Mouse (Mus musculus): ENCODE measurements around the gene Rhov. TPM values are rescaled to one million over a fixed set of nuclear protein-coding genes. Genes with fewer than 3 reads are reported as not detected.

The Rhov gene
- polyA plus RNA-seq, 1 experiment from 2014 or later = 1.3 TPM

GRCm38 (mm10) chr2:119250377-119250776, 20.7 kb downstream of the Rhov start:
- Histone ChIP-seq H3K4me2 (no peak overlapping the region), H3K27ac (ENCODE audit: low read depth, low read length) (no peak overlapping the region), H3K9ac (ENCODE audit: low read length) (no peak overlapping the region), H3K36me3 (ENCODE audit: control insufficient read depth, insufficient read depth, low read length) (no peaks in the 10 kb centered on the region), H3K9me3 (ENCODE audit: control insufficient read depth, low read length) (no peaks in the 10 kb centered on the region), H3K4me3 (ENCODE audit: low read depth, low read length) (no peak overlapping the region), H3K4me1 (ENCODE audit: control insufficient read depth, insufficient read depth, low read length) (no peaks in the 10 kb centered on the region), H3K27me3 (ENCODE audit: control insufficient read depth, insufficient read depth, low read length) (no peaks in the 10 kb centered on the region)
- WGBS = 68% methylated on average over 5 of the region's 5 CpGs
- ATAC-seq (ENCODE audit: low FRiP score) = no peak
- peak; percentile 74 for DNase-seq (ENCODE audit: low spot score, missing footprints)

GRCm38 (mm10) chr2:119249592-119250061, 21.4 kb downstream of the Rhov start:
- no peak overlapping the region for H3K4me3 ChIP-seq (ENCODE audit: low read depth, low read length)
- no peak overlapping the region for H3K9ac ChIP-seq (ENCODE audit: low read length)
- ATAC-seq (ENCODE audit: low FRiP score) (0 out of 2 replicates have a peak, but pooled peaks have one; percentile 24), DNase-seq (ENCODE audit: low spot score, missing footprints) (peak; percentile 77)
- no peaks in the 10 kb centered on the region for H3K9me3 ChIP-seq (ENCODE audit: control insufficient read depth, low read length)
- no peak overlapping the region for H3K4me2 ChIP-seq
- WGBS = 81% methylated on average over 4 of the region's 4 CpGs
- H3K36me3 ChIP-seq (ENCODE audit: control insufficient read depth, insufficient read depth, low read length) = no peaks in the 10 kb centered on the region
- H3K4me1 ChIP-seq (ENCODE audit: control insufficient read depth, insufficient read depth, low read length) = no peaks in the 10 kb centered on the region
- H3K27me3 ChIP-seq (ENCODE audit: control insufficient read depth, insufficient read depth, low read length) = no peaks in the 10 kb centered on the region
- no peak overlapping the region for H3K27ac ChIP-seq (ENCODE audit: low read depth, low read length)

GRCm38 (mm10) chr2:119247904-119248303, 23.2 kb downstream of the Rhov start:
- Histone ChIP-seq H3K4me2 (no peak overlapping the region), H3K4me3 (ENCODE audit: low read depth, low read length) (no peak overlapping the region), H3K9me3 (ENCODE audit: control insufficient read depth, low read length) (no peaks in the 10 kb centered on the region), H3K36me3 (ENCODE audit: control insufficient read depth, insufficient read depth, low read length) (no peaks in the 10 kb centered on the region), H3K4me1 (ENCODE audit: control insufficient read depth, insufficient read depth, low read length) (no peaks in the 10 kb centered on the region), H3K27ac (ENCODE audit: low read depth, low read length) (no peak overlapping the region), H3K27me3 (ENCODE audit: control insufficient read depth, insufficient read depth, low read length) (no peaks in the 10 kb centered on the region), H3K9ac (ENCODE audit: low read length) (no peak overlapping the region)
- 83% methylated on average over 9 of the region's 9 CpGs for WGBS
- ATAC-seq (ENCODE audit: low FRiP score) (no peak), DNase-seq (ENCODE audit: low spot score, missing footprints) (peak; percentile 56)

GRCm38 (mm10) chr2:119245246-119245645, 25.8 kb downstream of the Rhov start:
- Histone ChIP-seq H3K9ac (ENCODE audit: low read length) (no peak overlapping the region), H3K4me2 (no peak overlapping the region), H3K27me3 (ENCODE audit: control insufficient read depth, insufficient read depth, low read length) (no peaks in the 10 kb centered on the region; the same call in 1 of the 2 replicates), H3K27ac (ENCODE audit: low read depth, low read length) (no peak overlapping the region), H3K9me3 (ENCODE audit: control insufficient read depth, low read length) (no peaks in the 10 kb centered on the region), H3K4me1 (ENCODE audit: control insufficient read depth, insufficient read depth, low read length) (no peaks in the 10 kb centered on the region), H3K36me3 (ENCODE audit: control insufficient read depth, insufficient read depth, low read length) (no peaks in the 10 kb centered on the region), H3K4me3 (ENCODE audit: low read depth, low read length) (no peak overlapping the region)
- no peak for ATAC-seq (ENCODE audit: low FRiP score)
- WGBS = 91% methylated on average over 7 of the region's 7 CpGs
- peak; percentile 59 for DNase-seq (ENCODE audit: low spot score, missing footprints)

DNA sequence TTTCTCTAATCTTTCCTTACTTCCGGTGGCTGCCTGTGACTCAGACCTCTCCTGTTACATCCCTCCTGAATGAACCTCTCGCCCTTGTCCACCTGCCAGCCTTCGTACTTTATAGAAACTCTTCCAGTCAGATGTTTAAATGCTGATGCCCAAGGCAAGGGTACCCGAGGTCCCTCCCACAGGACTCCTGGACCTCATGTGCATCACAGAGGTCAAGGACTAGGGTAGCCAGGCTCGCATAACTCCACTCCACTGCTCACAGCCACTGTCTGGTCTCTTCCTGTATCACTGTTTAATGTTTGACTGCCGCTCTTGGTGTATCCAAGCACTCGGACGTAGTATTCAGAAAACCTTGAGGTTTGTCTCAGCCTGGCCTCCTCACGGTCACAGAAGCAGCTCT, 28.5 kb downstream of the Rhov start:
- no peak for ATAC-seq (ENCODE audit: low FRiP score)
- Histone ChIP-seq H3K4me2 (no peak overlapping the region), H3K9ac (ENCODE audit: low read length) (no peak overlapping the region), H3K27ac (ENCODE audit: low read depth, low read length) (no peak overlapping the region), H3K4me1 (ENCODE audit: control insufficient read depth, insufficient read depth, low read length) (peaks cover 3% of the 10 kb centered on the region; the same call in 1 of the 2 replicates), H3K9me3 (ENCODE audit: control insufficient read depth, low read length) (no peaks in the 10 kb centered on the region), H3K4me3 (ENCODE audit: low read depth, low read length) (no peak overlapping the region), H3K36me3 (ENCODE audit: control insufficient read depth, insufficient read depth, low read length) (no peaks in the 10 kb centered on the region), H3K27me3 (ENCODE audit: control insufficient read depth, insufficient read depth, low read length) (peaks cover 15% of the 10 kb centered on the region)
- peak; percentile 59 for DNase-seq (ENCODE audit: low spot score, missing footprints)
- 85% methylated on average over 9 of the region's 9 CpGs for WGBS

DNA sequence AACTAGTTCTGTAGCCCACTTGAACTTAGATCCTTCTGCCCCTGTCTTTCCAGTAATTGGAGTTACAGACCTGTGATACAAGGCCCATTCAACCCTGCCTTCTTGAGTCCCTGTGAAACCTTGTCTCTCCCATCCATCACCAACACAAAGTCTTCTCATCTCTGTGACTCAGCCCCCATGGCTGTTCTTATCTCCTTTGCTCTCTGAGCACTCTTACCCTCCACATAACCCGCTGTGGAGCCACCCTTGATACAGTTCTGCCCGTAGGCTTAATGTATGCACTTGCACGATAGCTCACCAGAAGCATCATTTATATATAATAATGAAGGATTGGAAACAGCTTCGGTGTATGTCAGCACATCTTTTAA, 30.3 kb downstream of the Rhov start:
- peaks cover 9% of the 10 kb centered on the region for H3K4me1 ChIP-seq (ENCODE audit: control insufficient read depth, insufficient read depth, low read length)
- ATAC-seq (ENCODE audit: low FRiP score) (no peak), DNase-seq (ENCODE audit: low spot score, missing footprints) (no peak)
- no peak overlapping the region for H3K4me3 ChIP-seq (ENCODE audit: low read depth, low read length)
- no peaks in the 10 kb centered on the region for H3K9me3 ChIP-seq (ENCODE audit: control insufficient read depth, low read length)
- H3K27me3 ChIP-seq (ENCODE audit: control insufficient read depth, insufficient read depth, low read length) = peaks cover 33% of the 10 kb centered on the region
- 90% methylated on average over 4 of the region's 4 CpGs for WGBS
- H3K9ac ChIP-seq (ENCODE audit: low read length) = no peak overlapping the region
- no peak overlapping the region for H3K4me2 ChIP-seq
- no peaks in the 10 kb centered on the region for H3K36me3 ChIP-seq (ENCODE audit: control insufficient read depth, insufficient read depth, low read length)
- no peak overlapping the region for H3K27ac ChIP-seq (ENCODE audit: low read depth, low read length)

DNA sequence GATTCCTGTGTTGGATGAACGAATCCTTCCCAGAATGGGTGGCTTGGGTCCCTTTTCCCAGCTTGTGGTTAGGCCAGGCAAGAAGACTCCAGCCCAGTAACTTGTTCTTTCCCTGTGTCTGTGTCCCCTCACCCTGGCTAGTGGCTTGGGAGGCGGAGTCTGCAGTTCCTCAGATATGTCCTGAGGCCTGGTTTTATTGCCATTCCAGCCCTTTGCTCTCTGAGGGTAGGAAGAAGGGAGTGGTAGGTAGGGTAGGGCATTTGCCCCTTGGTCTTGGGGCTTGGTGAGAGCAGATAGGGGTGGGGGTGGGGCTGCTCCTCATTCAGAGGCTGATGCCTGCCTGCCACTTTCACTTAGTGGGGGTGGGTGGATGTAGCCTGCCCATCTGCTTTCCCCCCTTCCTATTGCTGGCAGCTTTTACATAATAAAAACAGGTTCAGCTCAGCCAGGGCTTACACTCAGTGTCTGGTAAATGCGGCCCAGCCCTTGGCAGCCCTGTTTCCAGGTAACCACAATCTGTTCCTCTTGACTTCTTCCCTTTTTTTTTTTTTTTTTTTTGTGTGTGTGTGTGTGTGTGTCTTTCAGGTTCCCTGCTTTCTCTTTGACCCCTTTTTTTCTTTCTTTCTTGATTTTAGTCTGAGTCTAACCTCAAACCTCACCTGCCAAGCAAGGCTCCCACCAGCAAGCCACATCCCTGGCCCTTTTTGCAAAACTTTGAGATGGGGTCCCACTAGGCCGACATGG, 30.8 kb downstream of the Rhov start:
- no peak for ATAC-seq (ENCODE audit: low FRiP score)
- Histone ChIP-seq H3K9me3 (ENCODE audit: control insufficient read depth, low read length) (no peaks in the 10 kb centered on the region), H3K36me3 (ENCODE audit: control insufficient read depth, insufficient read depth, low read length) (no peaks in the 10 kb centered on the region), H3K27me3 (ENCODE audit: control insufficient read depth, insufficient read depth, low read length) (peaks cover 36% of the 10 kb centered on the region), H3K4me2 (no peak overlapping the region), H3K9ac (ENCODE audit: low read length) (no peak overlapping the region), H3K4me1 (ENCODE audit: control insufficient read depth, insufficient read depth, low read length) (peaks cover 9% of the 10 kb centered on the region), H3K4me3 (ENCODE audit: low read depth, low read length) (no peak overlapping the region), H3K27ac (ENCODE audit: low read depth, low read length) (no peak overlapping the region)
- no peak for DNase-seq (ENCODE audit: low spot score, missing footprints)
- 70% methylated on average over 4 of the region's 4 CpGs for WGBS

GRCm38 (mm10) chr2:119238671-119239070, 32.4 kb downstream of the Rhov start:
- H3K4me3 ChIP-seq (ENCODE audit: low read depth, low read length) = no peak overlapping the region
- no peak for DNase-seq (ENCODE audit: low spot score, missing footprints)
- no peaks in the 10 kb centered on the region for H3K36me3 ChIP-seq (ENCODE audit: control insufficient read depth, insufficient read depth, low read length)
- H3K4me1 ChIP-seq (ENCODE audit: control insufficient read depth, insufficient read depth, low read length) = peaks cover 9% of the 10 kb centered on the region
- 65% methylated on average over 2 of the region's 2 CpGs for WGBS
- no peak overlapping the region for H3K9ac ChIP-seq (ENCODE audit: low read length)
- peaks cover 36% of the 10 kb centered on the region for H3K27me3 ChIP-seq (ENCODE audit: control insufficient read depth, insufficient read depth, low read length)
- ATAC-seq (ENCODE audit: low FRiP score) = no peak
- no peak overlapping the region for H3K27ac ChIP-seq (ENCODE audit: low read depth, low read length)
- no peaks in the 10 kb centered on the region for H3K9me3 ChIP-seq (ENCODE audit: control insufficient read depth, low read length)
- no peak overlapping the region for H3K4me2 ChIP-seq

DNA sequence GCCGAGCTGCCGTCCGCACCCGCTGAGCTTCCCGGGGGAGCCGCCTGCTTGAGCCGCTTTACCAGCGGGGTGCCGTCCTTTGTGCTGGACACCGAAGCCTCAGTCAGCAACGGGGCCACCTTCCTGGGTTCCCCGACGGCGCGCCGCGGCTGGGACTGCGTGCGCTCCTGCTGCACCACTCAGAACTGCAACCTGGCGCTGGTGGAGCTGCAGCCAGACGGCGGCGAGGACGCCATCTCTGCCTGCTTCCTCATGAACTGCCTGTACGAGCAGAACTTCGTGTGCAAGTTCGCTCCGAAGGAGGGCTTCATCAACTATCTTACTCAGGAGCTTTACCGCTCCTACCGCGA, 33.2 kb downstream of the Rhov start:
- ATAC-seq (ENCODE audit: low FRiP score) (no peak), DNase-seq (ENCODE audit: low spot score, missing footprints) (no peak)

More for the DNA sequence above, 33.2 kb downstream of the Rhov start:
- H3K4me1 ChIP-seq (ENCODE audit: control insufficient read depth, insufficient read depth, low read length) = peaks cover 9% of the 10 kb centered on the region
- H3K27ac ChIP-seq (ENCODE audit: low read depth, low read length) = no peak overlapping the region
- H3K36me3 ChIP-seq (ENCODE audit: control insufficient read depth, insufficient read depth, low read length) = no peaks in the 10 kb centered on the region
- 1% methylated on average over 31 of the region's 31 CpGs for WGBS
- H3K4me2 ChIP-seq = peak overlapping the region; percentile 64
- no peak overlapping the region for H3K9ac ChIP-seq (ENCODE audit: low read length)
- peaks cover 36% of the 10 kb centered on the region for H3K27me3 ChIP-seq (ENCODE audit: control insufficient read depth, insufficient read depth, low read length)
- H3K4me3 ChIP-seq (ENCODE audit: low read depth, low read length) = peak overlapping the region; percentile 37
- H3K9me3 ChIP-seq (ENCODE audit: control insufficient read depth, low read length) = no peaks in the 10 kb centered on the region

All from midbrain, embryonic 11.5 days (tissue).